Mouse (Mus musculus) heart, postnatal 0 days (tissue): ENCODE data around the gene Grik1.

Experiments used
- CTCF ChIP-seq: IDR thresholded peaks from 2 replicates; pipeline ENCODE4 v1.5.1; 2016; ENCODE audit warnings: antibody characterized with exemption, control low read depth, low read depth
- EP300 ChIP-seq: IDR thresholded peaks from 2 replicates; pipeline ENCODE4 v1.6.1; 2016; ENCODE audit warnings: antibody characterized with exemption, low read depth

DNA sequence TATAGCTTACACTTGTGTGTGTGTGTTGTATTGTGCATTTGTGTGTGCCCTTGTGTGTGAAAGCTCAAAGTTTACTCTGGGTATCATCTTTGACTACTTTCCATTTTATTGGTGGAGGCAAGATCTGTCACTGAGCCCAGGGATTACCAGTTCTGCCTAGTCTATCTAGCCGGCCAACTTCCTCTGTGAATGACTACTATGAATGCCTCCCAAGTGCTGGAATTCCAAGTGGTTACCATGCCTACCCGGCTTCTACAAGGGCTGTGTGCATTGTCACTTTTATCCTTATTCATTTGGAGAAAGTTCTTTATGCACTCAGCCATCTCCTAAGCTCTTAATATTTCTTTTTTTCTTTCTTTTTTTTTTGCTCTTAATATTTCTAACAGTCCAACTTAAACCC, 301.3 kb downstream of the Grik1 start:
- no peak for TF ChIP-seq EP300
- TF ChIP-seq CTCF: no peak
